Mouse (Mus musculus): ENCODE data around the gene Gfpt2. TPM values are rescaled to one million over a fixed set of nuclear protein-coding genes. Genes with fewer than 3 reads are reported as not detected.
A peak's percentile ranks its signal among the peaks of the same experiment; 100 is the strongest.

Gfpt2 gene
- polyA plus RNA-seq, 1 experiment from 2014 or later: 25.8 TPM

GRCm38 (mm10) chr11:49846401-49847070 is 52.6 kb downstream of the Gfpt2 start, which contains the start of gene Mapk9:
TSS of gene Mapk9 (plus strand) at chr11:49846751.
- under 1% methylated on average over 66 of the region's 68 CpGs for WGBS
- Histone ChIP-seq H3K9me3 (no peaks in the 10 kb centered on the region), H3K4me1 (peaks cover 27% of the 10 kb centered on the region), H3K4me3 (peak within 1 kb of the TSS; percentile 94), H3K36me3 (replicated peaks) (peaks cover 13% of the 10 kb centered on the region; the same call in 1 of the 2 replicates), H3K27ac (peak within 1 kb of the TSS; percentile 93), H3K27me3 (ENCODE audit: poor library complexity, severe bottlenecking) (no peaks in the 10 kb centered on the region)
- peak; percentile 97 for DNase-seq (ENCODE audit: extremely low spot score, low spot score)

- no peaks in the 10 kb centered on the region for H3K9me3 ChIP-seq
- H3K27me3 ChIP-seq (ENCODE audit: poor library complexity, severe bottlenecking): no peaks in the 10 kb centered on the region
- WGBS: 10% methylated on average over 29 of the region's 29 CpGs
- H3K36me3 ChIP-seq (replicated peaks): peaks cover 13% of the 10 kb centered on the region; the same call in 1 of the 2 replicates
- peak overlapping the region; percentile 93 for H3K27ac ChIP-seq
- H3K4me3 ChIP-seq: peak overlapping the region; percentile 94
- H3K4me1 ChIP-seq: peaks cover 27% of the 10 kb centered on the region
- DNase-seq (ENCODE audit: extremely low spot score, low spot score): no peak
These were observed 53.3 kb downstream of the Gfpt2 start for GRCm38 (mm10) chr11:49847071-49847810.

- 85% methylated on average over 2 of the region's 2 CpGs for WGBS
- Histone ChIP-seq H3K4me3 (peak overlapping the region; percentile 94), H3K27me3 (ENCODE audit: poor library complexity, severe bottlenecking) (no peaks in the 10 kb centered on the region), H3K9me3 (no peaks in the 10 kb centered on the region), H3K36me3 (replicated peaks) (peaks cover 13% of the 10 kb centered on the region; the same call in 1 of the 2 replicates), H3K4me1 (peaks cover 27% of the 10 kb centered on the region), H3K27ac (no peak overlapping the region)
- DNase-seq (ENCODE audit: extremely low spot score, low spot score): no peak
These were observed 53.8 kb downstream of the Gfpt2 start for GRCm38 (mm10) chr11:49847811-49848078.

GRCm38 (mm10) chr11:49848080-49848815 is 54.3 kb downstream of the Gfpt2 start:
- peaks cover 27% of the 10 kb centered on the region for H3K4me1 ChIP-seq
- no peaks in the 10 kb centered on the region for H3K27me3 ChIP-seq (ENCODE audit: poor library complexity, severe bottlenecking)
- WGBS: 84% methylated on average over 4 of the region's 4 CpGs
- peak overlapping the region; percentile 6; the same call in 1 of the 2 replicates for H3K4me3 ChIP-seq
- H3K9me3 ChIP-seq: no peaks in the 10 kb centered on the region
- no peak overlapping the region for H3K27ac ChIP-seq
- no peak for DNase-seq (ENCODE audit: extremely low spot score, low spot score)
- peaks cover 13% of the 10 kb centered on the region; the same call in 1 of the 2 replicates for H3K36me3 ChIP-seq (replicated peaks)

GRCm38 (mm10) chr11:49850331-49850730 is 56.4 kb downstream of the Gfpt2 start:
- Histone ChIP-seq H3K27ac (no peak overlapping the region), H3K4me3 (no peak overlapping the region), H3K9me3 (no peaks in the 10 kb centered on the region), H3K36me3 (replicated peaks) (peaks cover 22% of the 10 kb centered on the region), H3K27me3 (ENCODE audit: poor library complexity, severe bottlenecking) (no peaks in the 10 kb centered on the region), H3K4me1 (peaks cover 27% of the 10 kb centered on the region)
- WGBS: 93% methylated on average over 7 of the region's 7 CpGs
- no peak for DNase-seq (ENCODE audit: extremely low spot score, low spot score)

- Histone ChIP-seq H3K36me3 (replicated peaks) (peaks cover 25% of the 10 kb centered on the region), H3K27me3 (ENCODE audit: poor library complexity, severe bottlenecking) (no peaks in the 10 kb centered on the region), H3K4me3 (no peak overlapping the region), H3K27ac (no peak overlapping the region), H3K9me3 (no peaks in the 10 kb centered on the region), H3K4me1 (no peaks in the 10 kb centered on the region)
- WGBS: 81% methylated on average over 5 of the region's 5 CpGs
- DNase-seq (ENCODE audit: extremely low spot score, low spot score): no peak
These were observed 61.2 kb downstream of the Gfpt2 start for GRCm38 (mm10) chr11:49855144-49855543.

- Histone ChIP-seq H3K4me1 (no peaks in the 10 kb centered on the region), H3K36me3 (replicated peaks) (peaks cover 6% of the 10 kb centered on the region; the same call in 1 of the 2 replicates), H3K27ac (no peak overlapping the region), H3K27me3 (ENCODE audit: poor library complexity, severe bottlenecking) (no peaks in the 10 kb centered on the region), H3K9me3 (no peaks in the 10 kb centered on the region), H3K4me3 (no peak overlapping the region)
- DNase-seq (ENCODE audit: extremely low spot score, low spot score): no peak
- 89% methylated on average over 4 of the region's 4 CpGs for WGBS
These were observed 67.2 kb downstream of the Gfpt2 start for GRCm38 (mm10) chr11:49861139-49861538.

GRCm38 (mm10) chr11:49863926-49864325 is 69.9 kb downstream of the Gfpt2 start:
- H3K27me3 ChIP-seq (ENCODE audit: poor library complexity, severe bottlenecking): no peaks in the 10 kb centered on the region
- no peaks in the 10 kb centered on the region for H3K9me3 ChIP-seq
- H3K36me3 ChIP-seq (replicated peaks): peaks cover 14% of the 10 kb centered on the region
- no peak overlapping the region for H3K27ac ChIP-seq
- no peak for DNase-seq (ENCODE audit: extremely low spot score, low spot score)
- H3K4me3 ChIP-seq: no peak overlapping the region
- no peaks in the 10 kb centered on the region for H3K4me1 ChIP-seq

GRCm38 (mm10) chr11:49867320-49867719 is 73.3 kb downstream of the Gfpt2 start:
- H3K9me3 ChIP-seq: no peaks in the 10 kb centered on the region
- WGBS: 89% methylated on average over 5 of the region's 5 CpGs
- H3K4me1 ChIP-seq: no peaks in the 10 kb centered on the region
- H3K4me3 ChIP-seq: no peak overlapping the region
- H3K27ac ChIP-seq: no peak overlapping the region
- no peaks in the 10 kb centered on the region for H3K27me3 ChIP-seq (ENCODE audit: poor library complexity, severe bottlenecking)
- no peak for DNase-seq (ENCODE audit: extremely low spot score, low spot score)
- H3K36me3 ChIP-seq (replicated peaks): peaks cover 33% of the 10 kb centered on the region

GRCm38 (mm10) chr11:49869762-49870161 is 75.8 kb downstream of the Gfpt2 start:
- Histone ChIP-seq H3K4me1 (no peaks in the 10 kb centered on the region), H3K27me3 (ENCODE audit: poor library complexity, severe bottlenecking) (no peaks in the 10 kb centered on the region), H3K36me3 (replicated peaks) (peaks cover 50% of the 10 kb centered on the region), H3K9me3 (no peaks in the 10 kb centered on the region), H3K27ac (no peak overlapping the region), H3K4me3 (no peak overlapping the region)
- no peak for DNase-seq (ENCODE audit: extremely low spot score, low spot score)

GRCm38 (mm10) chr11:49871914-49872313 is 77.9 kb downstream of the Gfpt2 start:
- WGBS: 64% methylated on average over 6 of the region's 6 CpGs
- no peaks in the 10 kb centered on the region for H3K9me3 ChIP-seq
- H3K36me3 ChIP-seq (replicated peaks): peaks cover 56% of the 10 kb centered on the region
- H3K27me3 ChIP-seq (ENCODE audit: poor library complexity, severe bottlenecking): no peaks in the 10 kb centered on the region
- no peak overlapping the region for H3K4me3 ChIP-seq
- peak; percentile 41 for DNase-seq (ENCODE audit: extremely low spot score, low spot score)
- H3K27ac ChIP-seq: no peak overlapping the region
- no peaks in the 10 kb centered on the region for H3K4me1 ChIP-seq

- H3K4me1 ChIP-seq: no peaks in the 10 kb centered on the region
- peaks cover 53% of the 10 kb centered on the region for H3K36me3 ChIP-seq (replicated peaks)
- WGBS: 89% methylated on average over 6 of the region's 6 CpGs
- H3K27me3 ChIP-seq (ENCODE audit: poor library complexity, severe bottlenecking): no peaks in the 10 kb centered on the region
- no peak for DNase-seq (ENCODE audit: extremely low spot score, low spot score)
- H3K4me3 ChIP-seq: no peak overlapping the region
- H3K27ac ChIP-seq: no peak overlapping the region
- H3K9me3 ChIP-seq: no peaks in the 10 kb centered on the region
These were observed 78.8 kb downstream of the Gfpt2 start for GRCm38 (mm10) chr11:49872779-49873178.
